Mouse (Mus musculus) megakaryocyte, embryonic 14.5 days (primary cell): Measurements from ENCODE around the gene Fam206a.

ENCODE experiments used
- FLI1 ChIP-seq: IDR thresholded peaks from 2 replicates; pipeline ENCODE4 v1.6.1; 2012; ENCODE audit warnings: low read length, inconsistent platforms, mixed read lengths
- GATA1 ChIP-seq: IDR thresholded peaks from 3 replicates; pipeline ENCODE4 v1.6.1; 2012; ENCODE audit warnings: mixed read lengths, low read length, inconsistent platforms, borderline replicate concordance

DNA sequence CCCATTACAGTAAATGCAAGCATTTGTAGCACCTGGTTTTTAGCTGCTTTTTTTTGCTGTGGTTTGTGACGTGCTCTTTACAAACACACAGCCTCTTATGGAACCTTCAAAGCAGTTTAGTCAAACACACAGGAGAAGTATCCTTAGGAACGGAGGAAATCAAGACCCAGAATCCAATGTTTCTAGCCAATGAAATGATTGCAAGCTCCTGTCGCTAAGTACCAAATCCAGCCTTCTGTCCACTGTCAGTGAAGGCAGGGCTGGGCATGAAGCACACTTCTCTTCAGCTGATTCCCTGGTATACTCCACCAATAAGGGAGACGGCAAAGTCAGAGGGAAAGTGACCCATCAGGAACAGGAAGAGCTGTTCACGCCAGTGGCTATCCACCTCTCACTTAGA is 46.1 kb upstream of the Fam206a start:
- TF ChIP-seq FLI1 (no peak), GATA1 (no peak)
